Mouse (Mus musculus) liver, embryonic 14.5 days (tissue): ENCODE results near the gene Ets1.

Source experiments
- CTCF ChIP-seq: IDR thresholded peaks from 2 replicates; pipeline ENCODE4 v1.5.1; 2016; ENCODE audit warnings: antibody characterized with exemption, low read depth, control low read depth
- EP300 ChIP-seq: IDR thresholded peaks from 2 replicates; pipeline ENCODE4 v1.6.1; 2016; ENCODE audit warnings: antibody characterized with exemption, low read depth

GRCm38 (mm10) chr9:32748552-32748951, 112.5 kb downstream of the Ets1 start:
- no peak for TF ChIP-seq CTCF
- TF ChIP-seq EP300 = no peak
